Mouse (Mus musculus): ENCODE measurements at regions not wholly inside any gene's neighbourhood (a gene's known extent, or its start where the extent isn't known, plus 50 kb on each side); places are given as distances from the start of the nearest gene placed in this dataset.

DNA sequence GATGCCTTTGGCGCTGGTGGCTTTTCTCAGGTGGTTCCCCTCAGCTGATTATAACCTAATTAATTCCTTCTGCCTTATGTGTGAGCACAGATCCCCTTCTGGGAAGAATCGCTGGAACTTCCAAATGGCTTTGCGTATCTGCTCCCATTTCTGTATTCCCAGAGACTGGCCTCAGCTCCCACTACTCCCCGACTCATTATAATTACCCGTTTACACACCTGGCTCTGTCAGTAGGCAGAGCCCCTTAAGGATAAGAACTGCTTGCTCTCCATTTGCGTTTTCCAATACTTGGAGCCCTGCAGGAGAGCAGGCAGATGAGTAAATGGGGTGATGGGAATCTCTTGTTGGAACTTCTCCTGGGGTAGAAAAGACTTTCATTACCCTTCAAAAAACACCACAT, 108.1 kb upstream of the Arg1 start:
- Histone ChIP-seq H3K36me3 (ENCODE audit: control insufficient read depth in 1 of 2, insufficient read depth in 2 of 2, low read length in 2 of 2) (no peaks in the 10 kb centered on the region), H3K27ac (ENCODE audit: control insufficient read depth, low read depth, low read length) (no peak overlapping the region), H3K9me3 (replicated peaks; ENCODE audit: insufficient read depth, low read length) (no peaks in the 10 kb centered on the region), H3K79me2 (ENCODE audit: control insufficient read depth, insufficient read depth, low read length, poor library complexity) (no peaks in the 10 kb centered on the region), H3K9ac (ENCODE audit: control insufficient read depth, low read depth, low read length, poor library complexity, severe bottlenecking) (no peak overlapping the region), H3K27me3 (ENCODE audit: control insufficient read depth in 1 of 2, insufficient read depth in 2 of 2, low read length in 2 of 2) (no peaks in the 10 kb centered on the region), H3K4me1 (ENCODE audit: control insufficient read depth in 1 of 2, insufficient read depth in 2 of 2, low read length in 2 of 2) (no peaks in the 10 kb centered on the region), H3K4me3 (ENCODE audit: control insufficient read depth in 1 of 2, insufficient read depth in 1 of 2, low read depth in 2 of 2, low read length in 2 of 2) (no peak overlapping the region)
- TF ChIP-seq E2F4 (IDR thresholded peaks at IDR 0.05; ENCODE audit: borderline replicate concordance, low read depth, low read length) (no peak), SMC3 (IDR thresholded peaks at IDR 0.05; ENCODE audit: low read depth, low read length) (no peak), POLR2AphosphoS5 (IDR thresholded peaks at IDR 0.05; ENCODE audit: borderline replicate concordance, low read depth, low read length) (no peak), CHD1 (IDR thresholded peaks at IDR 0.05; ENCODE audit: low read depth, low read length) (no peak), HCFC1 (IDR thresholded peaks at IDR 0.05; ENCODE audit: low read depth, low read length) (no peak), NRF1 (IDR thresholded peaks at IDR 0.05; ENCODE audit: insufficient read depth, low read depth, low read length, poor library complexity, severe bottlenecking) (no peak), UBTF (IDR thresholded peaks at IDR 0.05; ENCODE audit: borderline replicate concordance, insufficient read depth, low read depth, low read length) (no peak), MYC (IDR thresholded peaks at IDR 0.05; ENCODE audit: low read depth, low read length) (no peak), GATA1 (IDR thresholded peaks at IDR 0.05; ENCODE audit: low read depth, low read length) (no peak), CTCF (IDR thresholded peaks at IDR 0.05 in 2 of 3, conservative IDR thresholded peaks at IDR 0.05 in 1 of 3; ENCODE audit: control insufficient read depth in 1 of 3, insufficient read depth in 1 of 3, low read depth in 2 of 3, low read length in 3 of 3, poor library complexity in 1 of 3, severe bottlenecking in 1 of 3) (no peak), ZKSCAN1 (IDR thresholded peaks at IDR 0.05; ENCODE audit: low read depth, low read length) (no peak), POLR2AphosphoS2 (IDR thresholded peaks at IDR 0.05; ENCODE audit: low read length) (no peak), RCOR1 (IDR thresholded peaks at IDR 0.05; ENCODE audit: low read depth, low read length) (no peak), MYB (IDR thresholded peaks at IDR 0.05; ENCODE audit: low read depth, low read length) (no peak), USF2 (IDR thresholded peaks at IDR 0.05; ENCODE audit: borderline replicate concordance in 1 of 2, insufficient read depth in 1 of 2, low read depth in 1 of 2, low read length in 2 of 2) (no peak), ZNF384 (IDR thresholded peaks at IDR 0.05; ENCODE audit: low read depth, low read length) (no peak), TAL1 (IDR thresholded peaks at IDR 0.05; ENCODE audit: low read length) (no peak), TBP (IDR thresholded peaks at IDR 0.05; ENCODE audit: low read depth, low read length) (no peak), MAFK (IDR thresholded peaks at IDR 0.05; ENCODE audit: borderline replicate concordance, low read depth, low read length) (no peak)
- no peak for DNase-seq (ENCODE audit: low read depth, low spot score)

DNA sequence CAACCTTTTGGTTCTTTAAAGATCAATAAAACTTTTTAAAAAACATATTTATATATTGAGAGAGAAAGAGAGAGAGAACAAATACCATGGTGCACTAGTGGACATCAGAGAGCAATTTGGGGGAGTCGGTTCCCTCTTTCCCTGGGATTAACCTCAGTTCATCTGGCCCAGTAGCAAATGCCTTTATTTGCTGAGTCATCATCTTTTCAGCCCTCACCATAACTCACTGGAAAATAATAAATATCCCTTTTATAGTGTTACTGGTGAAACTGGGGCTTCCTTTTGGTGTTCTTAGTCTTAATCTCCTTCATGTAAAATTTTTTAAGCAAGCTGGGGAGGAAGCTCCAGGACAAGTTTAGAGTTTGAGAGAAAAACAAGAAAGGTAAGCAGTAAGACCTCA, 105.3 kb upstream of the Arg1 start:
- Histone ChIP-seq H3K27me3 (ENCODE audit: control insufficient read depth in 1 of 2, insufficient read depth in 2 of 2, low read length in 2 of 2) (no peaks in the 10 kb centered on the region), H3K9me3 (replicated peaks; ENCODE audit: insufficient read depth, low read length) (no peaks in the 10 kb centered on the region), H3K27ac (ENCODE audit: control insufficient read depth, low read depth, low read length) (no peak overlapping the region), H3K79me2 (ENCODE audit: control insufficient read depth, insufficient read depth, low read length, poor library complexity) (no peaks in the 10 kb centered on the region), H3K36me3 (ENCODE audit: control insufficient read depth in 1 of 2, insufficient read depth in 2 of 2, low read length in 2 of 2) (no peaks in the 10 kb centered on the region), H3K9ac (ENCODE audit: control insufficient read depth, low read depth, low read length, poor library complexity, severe bottlenecking) (no peak overlapping the region), H3K4me1 (ENCODE audit: control insufficient read depth in 1 of 2, insufficient read depth in 2 of 2, low read length in 2 of 2) (no peaks in the 10 kb centered on the region), H3K4me3 (ENCODE audit: control insufficient read depth in 1 of 2, insufficient read depth in 1 of 2, low read depth in 2 of 2, low read length in 2 of 2) (no peak overlapping the region)
- TF ChIP-seq MAZ (IDR thresholded peaks at IDR 0.05; ENCODE audit: low read depth, low read length) (no peak), ZMIZ1 (IDR thresholded peaks at IDR 0.05; ENCODE audit: low read depth, low read length) (no peak), MAX (IDR thresholded peaks at IDR 0.05; ENCODE audit: low read length) (no peak), POLR2AphosphoS2 (IDR thresholded peaks at IDR 0.05; ENCODE audit: low read length) (no peak), MAFK (IDR thresholded peaks at IDR 0.05; ENCODE audit: borderline replicate concordance, low read depth, low read length) (peak; percentile 96), MEF2A (IDR thresholded peaks at IDR 0.05; ENCODE audit: extremely low read depth, insufficient replicate concordance, low read depth, low read length, poor library complexity, severe bottlenecking) (no peak)
- DNase-seq (ENCODE audit: low read depth, low spot score), result no peak
